Mouse (Mus musculus) adrenal gland, postnatal 0 days (tissue): Measurements from ENCODE around the gene Gm49673. TPM values are rescaled to one million over a fixed set of nuclear protein-coding genes. Genes with fewer than 3 reads are reported as not detected.

Source experiments
- polyA plus RNA-seq: library from polyadenylated mRNA; unstranded; fragments of >200 nt; fragmentation: Nextera tagmentation; extraction: Ambion mirVana; gene quantifications from 2 replicates; pipeline ENCODE4 v1.2.1, GENCODE M21; 2015

The Gm49673 gene
- polyA plus RNA-seq: 0.35 TPM in 1 of 2 replicates, not detected in the other

GRCm38 (mm10) chr17:8147439-8148316, at the start of gene Gm49673, which contains the start of gene Rnaset2a:
TSS of gene Gm49673 (minus strand) at chr17:8147788.
TSS of gene Rnaset2a (minus strand) at chr17:8148097.

GRCm38 (mm10) chr17:8164701-8165607, 17.4 kb upstream of the Gm49673 start, which contains the start of gene Fgfr1op:
TSS of gene Fgfr1op (plus strand) at chr17:8165501.

Other genes starting within 250 kb of the Gm49673 start
- 0.72 and 1.3 TPM in 2 replicates for gene Tagap, start 221.8 kb downstream of the Gm49673 start, polyA plus RNA-seq
- gene Rsph3a, start 202.2 kb downstream of the Gm49673 start, polyA plus RNA-seq: 35.9 and 50.0 TPM in 2 replicates
- 60.3 and 97.4 TPM in 2 replicates for gene Rnaset2a, start 309 bp upstream of the Gm49673 start, polyA plus RNA-seq
- gene Fgfr1op, start 17.7 kb upstream of the Gm49673 start, polyA plus RNA-seq: 18.7 and 21.3 TPM in 2 replicates
- gene Ccr6, start 88.3 kb upstream of the Gm49673 start, polyA plus RNA-seq: not detected in 2 replicates
- gene Mpc1, start 135.1 kb upstream of the Gm49673 start, polyA plus RNA-seq: 373 and 511 TPM in 2 replicates
- gene Sft2d1, start 163.3 kb upstream of the Gm49673 start, polyA plus RNA-seq: 141 and 183 TPM in 2 replicates
- 0.72 and 2.4 TPM in 2 replicates for gene Prr18, start 189.7 kb upstream of the Gm49673 start, polyA plus RNA-seq
- gene T2, start 208.2 kb upstream of the Gm49673 start, polyA plus RNA-seq: 0.21 TPM in 1 of 2 replicates, not detected in the other